Mouse (Mus musculus): ENCODE results near the gene Dock2. TPM values are rescaled to one million over a fixed set of nuclear protein-coding genes. Genes with fewer than 3 reads are reported as not detected.

The Dock2 gene
- total RNA-seq, 2 experiments from 2014 or later, result 0.86 to 1.6 TPM

GRCm38 (mm10) chr11:34309360-34309759 lies 474.3 kb downstream of the Dock2 start:
- DNase-seq, result no peak
- intact Hi-C loops (cut with DNase I), result no loop called here

GRCm38 (mm10) chr11:34308731-34309130 lies 475.0 kb downstream of the Dock2 start:
- no peak for DNase-seq
- intact Hi-C loops (cut with DNase I), result no loop called here

- DNase-seq, result no peak
- intact Hi-C loops (cut with DNase I), result no loop called here
These were observed 477.5 kb downstream of the Dock2 start for GRCm38 (mm10) chr11:34306231-34306630.

GRCm38 (mm10) chr11:34300064-34300463 lies 483.6 kb downstream of the Dock2 start:
- intact Hi-C loops (cut with DNase I), result no loop called here
- no peak for DNase-seq

GRCm38 (mm10) chr11:34299550-34299949 lies 484.1 kb downstream of the Dock2 start:
- intact Hi-C loops (cut with DNase I), result no loop called here
- DNase-seq, result no peak

GRCm38 (mm10) chr11:34297698-34298378 lies 485.9 kb downstream of the Dock2 start:
- intact Hi-C loops (cut with DNase I), result no loop called here

GRCm38 (mm10) chr11:34291304-34291703 lies 492.4 kb downstream of the Dock2 start:
- no peak for DNase-seq
- intact Hi-C loops (cut with DNase I), result no loop called here

More at GRCm38 (mm10) chr11:34297698-34298378, 485.9 kb downstream of the Dock2 start:
- no peak for DNase-seq

GRCm38 (mm10) chr11:34290708-34291107 lies 493.0 kb downstream of the Dock2 start:
- intact Hi-C loops (cut with DNase I), result no loop called here
- no peak for DNase-seq

GRCm38 (mm10) chr11:34290265-34290664 lies 493.4 kb downstream of the Dock2 start:
- no peak for DNase-seq
- intact Hi-C loops (cut with DNase I), result no loop called here

- intact Hi-C loops (cut with DNase I), result no loop called here
- DNase-seq, result no peak
These were observed 499.4 kb downstream of the Dock2 start for GRCm38 (mm10) chr11:34284124-34284808.

- intact Hi-C loops (cut with DNase I), result no loop called here
- no peak for DNase-seq
These were observed 506.6 kb downstream of the Dock2 start for GRCm38 (mm10) chr11:34277047-34277445.

- no peak for DNase-seq
- intact Hi-C loops (cut with DNase I), result no loop called here
These were observed 507.2 kb downstream of the Dock2 start for GRCm38 (mm10) chr11:34276363-34277046.

GRCm38 (mm10) chr11:34275941-34276340 lies 507.8 kb downstream of the Dock2 start:
- intact Hi-C loops (cut with DNase I), result no loop called here
- no peak for DNase-seq

GRCm38 (mm10) chr11:34272016-34272415 lies 511.7 kb downstream of the Dock2 start:
- intact Hi-C loops (cut with DNase I), result no loop called here
- DNase-seq, result no peak

GRCm38 (mm10) chr11:34264099-34264498 lies 519.6 kb downstream of the Dock2 start:
- DNase-seq, result no peak
- intact Hi-C loops (cut with DNase I), result no loop called here

- DNase-seq, result no peak
- intact Hi-C loops (cut with DNase I), result no loop called here
These were observed 524.7 kb downstream of the Dock2 start for GRCm38 (mm10) chr11:34258849-34259469.

- intact Hi-C loops (cut with DNase I), result no loop called here
- no peak for DNase-seq
These were observed 526.0 kb downstream of the Dock2 start for GRCm38 (mm10) chr11:34257548-34258189.

GRCm38 (mm10) chr11:34242979-34243378 lies 540.7 kb downstream of the Dock2 start:
- no peak for DNase-seq
- intact Hi-C loops (cut with DNase I), result no loop called here

- DNase-seq, result no peak
- intact Hi-C loops (cut with DNase I), result no loop called here
These were observed 543.4 kb downstream of the Dock2 start for GRCm38 (mm10) chr11:34240252-34240651.

GRCm38 (mm10) chr11:34239691-34240090 lies 544.0 kb downstream of the Dock2 start:
- intact Hi-C loops (cut with DNase I), result no loop called here
- DNase-seq, result peak in 1 of 2 experiments; percentile 10

- intact Hi-C loops (cut with DNase I), result no loop called here
- no peak for DNase-seq
These were observed 546.8 kb downstream of the Dock2 start for GRCm38 (mm10) chr11:34236885-34237284.
